Mouse (Mus musculus) urinary bladder, postnatal 0 days (tissue): ENCODE results near the gene Vmn1r232. TPM values are rescaled to one million over a fixed set of nuclear protein-coding genes. Genes with fewer than 3 reads are reported as not detected.

Source experiments
- polyA plus RNA-seq: library from polyadenylated mRNA; unstranded; fragments of >200 nt; fragmentation: Nextera tagmentation; extraction: Ambion mirVana; gene quantifications from 2 replicates; pipeline ENCODE4 v1.2.1, GENCODE M21; 2015

Gene Vmn1r232
- polyA plus RNA-seq, result not detected in 2 replicates

DNA sequence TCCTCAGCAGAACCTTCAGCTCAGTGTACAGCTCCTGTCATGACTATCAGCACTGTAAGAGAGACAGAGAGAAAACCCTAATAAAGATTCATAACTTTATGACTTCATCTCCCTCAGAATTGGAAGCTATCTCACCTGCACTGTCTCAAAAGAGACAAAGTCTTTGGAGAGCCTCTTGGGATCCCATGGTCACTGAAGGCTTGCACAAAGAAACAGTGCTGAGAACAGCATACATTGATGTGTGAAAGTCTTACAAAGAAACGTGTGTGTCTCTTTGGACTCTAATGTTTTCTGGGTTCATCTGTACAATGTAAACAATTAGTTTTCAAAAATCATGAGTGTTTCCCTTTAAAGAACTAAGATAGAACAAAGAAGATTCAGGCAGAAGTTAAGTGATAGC, at the start of gene Vmn1r232:
Vmn1r232 (minus strand) TSS at position 101 of the 400 bp plus-strand sequence.

DNA sequence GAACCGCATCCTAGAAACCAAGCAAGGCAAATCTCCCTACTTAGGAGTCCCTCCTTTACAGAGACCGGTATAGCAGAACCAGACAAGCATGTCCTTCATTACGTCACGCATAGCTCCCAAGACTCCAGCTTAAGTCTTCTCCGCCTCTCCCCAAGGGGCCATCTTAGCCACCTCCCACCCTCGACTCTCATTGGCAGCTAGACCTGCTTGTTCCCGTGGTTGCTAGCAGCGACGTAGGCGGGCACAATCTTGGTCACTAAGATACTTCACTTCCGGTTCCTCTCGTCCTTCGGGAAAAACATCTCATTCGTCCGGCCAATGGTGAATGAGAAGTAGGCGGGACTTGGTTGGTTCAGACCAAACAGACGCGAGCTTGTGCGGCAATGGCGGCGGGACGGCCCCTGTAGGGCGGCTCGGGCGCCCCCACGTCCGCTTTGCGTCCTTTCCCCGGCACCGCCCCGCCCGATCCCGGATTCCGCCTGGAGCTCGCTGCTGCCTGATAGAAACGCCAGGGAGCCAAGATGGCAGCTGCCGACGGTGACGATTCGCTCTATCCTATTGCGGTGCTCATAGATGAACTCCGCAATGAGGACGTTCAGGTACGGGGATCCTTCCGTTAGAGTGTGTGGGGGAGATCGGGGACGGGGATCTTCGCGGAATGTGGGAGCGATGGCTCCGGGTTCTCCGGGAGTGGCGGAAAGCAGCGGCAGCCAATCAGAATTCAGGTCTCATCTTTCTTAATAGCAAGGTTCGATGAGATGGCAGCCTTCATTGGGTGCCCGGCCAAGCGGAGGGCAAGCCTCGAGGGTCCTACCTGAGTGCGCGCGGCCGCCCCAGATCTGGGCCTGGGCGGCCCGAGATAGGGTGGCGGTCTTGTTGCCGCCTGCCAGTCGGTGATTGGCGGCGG, 25.7 kb upstream of the Vmn1r232 start, which contains the start of gene Ppp2r1a:
Ppp2r1a (plus strand) TSS at position 327 of the 907 bp plus-strand sequence.

DNA sequence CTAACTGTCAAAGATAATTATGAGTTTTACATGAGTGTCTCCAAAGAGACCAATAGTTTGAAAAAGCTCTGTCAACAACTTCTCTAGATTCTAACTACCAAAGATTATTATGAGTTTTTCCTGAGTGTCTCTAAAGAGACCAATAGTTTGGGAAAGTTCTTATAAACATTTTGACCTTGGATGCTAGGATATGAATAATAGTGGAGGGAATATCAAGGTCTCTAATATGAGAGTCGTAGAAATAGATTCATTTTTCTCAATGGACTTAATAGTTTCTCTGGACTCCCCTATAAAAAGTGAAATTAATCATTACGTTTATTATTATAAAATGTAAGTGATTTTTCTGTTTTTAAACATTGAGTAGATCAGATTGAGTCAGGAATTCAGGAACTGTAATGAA, 14.5 kb downstream of the Vmn1r232 start, which contains the start of gene Vmn1r231:
Vmn1r231 (minus strand) TSS at position 101 of the 400 bp plus-strand sequence.

Other genes starting within 250 kb of the Vmn1r232 start
- not detected in 2 replicates for gene Vmn1r226, start 236.9 kb downstream of the Vmn1r232 start, polyA plus RNA-seq
- not detected in 2 replicates for gene Vmn1r227, start 189.9 kb downstream of the Vmn1r232 start, polyA plus RNA-seq
- gene Vmn1r228, start 133.6 kb downstream of the Vmn1r232 start, polyA plus RNA-seq, result not detected in 2 replicates
- not detected in 2 replicates for gene Vmn1r229, start 108.2 kb downstream of the Vmn1r232 start, polyA plus RNA-seq
- gene Vmn1r230, start 79.3 kb downstream of the Vmn1r232 start, polyA plus RNA-seq, result not detected in 2 replicates
- not detected in 2 replicates for gene Vmn1r231, start 14.6 kb downstream of the Vmn1r232 start, polyA plus RNA-seq
- gene Ppp2r1a, start 25.6 kb upstream of the Vmn1r232 start, polyA plus RNA-seq, result 227 and 248 TPM in 2 replicates
- not detected in 2 replicates for gene Vmn1r233, start 76.8 kb upstream of the Vmn1r232 start, polyA plus RNA-seq
- gene Zfp160, start 89.2 kb upstream of the Vmn1r232 start, polyA plus RNA-seq, result 6.0 and 7.3 TPM in 2 replicates